Mouse (Mus musculus): ENCODE measurements around the gene Limk1. TPM values are rescaled to one million over a fixed set of nuclear protein-coding genes. Genes with fewer than 3 reads are reported as not detected.

Limk1 gene
- total RNA-seq, 2 experiments from 2014 or later: 11.4 to 30.6 TPM

Other genes with a start within 250 kb of the Limk1 start
- 28.2 and 43.1 TPM in 2 replicates for gene Gtf2ird1, start 231.9 kb downstream of the Limk1 start, total RNA-seq (2014; fragmentation: Nextera tagmentation)
- gene Gtf2ird1, start 231.9 kb downstream of the Limk1 start, total RNA-seq (2017): 9.5 and 14.0 TPM in 2 replicates
- gene Clip2, start 136.2 kb downstream of the Limk1 start, total RNA-seq (2014; fragmentation: Nextera tagmentation): 4.5 and 5.1 TPM in 2 replicates
- gene Clip2, start 136.2 kb downstream of the Limk1 start, total RNA-seq (2017): 2.5 and 7.9 TPM in 2 replicates
- gene Syna, start 128.4 kb downstream of the Limk1 start, total RNA-seq (2014; fragmentation: Nextera tagmentation): not detected in 2 replicates
- not detected in 2 replicates for gene Syna, start 128.4 kb downstream of the Limk1 start, total RNA-seq (2017)
- gene Rfc2, start 107.2 kb downstream of the Limk1 start, total RNA-seq (2014; fragmentation: Nextera tagmentation): 284 and 297 TPM in 2 replicates
- 146 and 201 TPM in 2 replicates for gene Rfc2, start 107.2 kb downstream of the Limk1 start, total RNA-seq (2017)
- gene Lat2, start 73.6 kb downstream of the Limk1 start, total RNA-seq (2014; fragmentation: Nextera tagmentation): 43.8 and 50.9 TPM in 2 replicates
- gene Lat2, start 73.6 kb downstream of the Limk1 start, total RNA-seq (2017): 34.0 TPM in 2 replicates
- 226 and 246 TPM in 2 replicates for gene Eif4h, start 49.1 kb downstream of the Limk1 start, total RNA-seq (2014; fragmentation: Nextera tagmentation)
- 252 and 300 TPM in 2 replicates for gene Eif4h, start 49.1 kb downstream of the Limk1 start, total RNA-seq (2017)
- not detected in 2 replicates for gene Eln, start 58.7 kb upstream of the Limk1 start, total RNA-seq (2014; fragmentation: Nextera tagmentation)
- not detected in 2 replicates for gene Eln, start 58.7 kb upstream of the Limk1 start, total RNA-seq (2017)
- not detected in 2 replicates for gene Tmem270, start 218.1 kb upstream of the Limk1 start, total RNA-seq (2014; fragmentation: Nextera tagmentation)
- not detected in 2 replicates for gene Tmem270, start 218.1 kb upstream of the Limk1 start, total RNA-seq (2017)
- not detected in 2 replicates for gene Cldn13, start 226.9 kb upstream of the Limk1 start, total RNA-seq (2014; fragmentation: Nextera tagmentation)
- gene Cldn13, start 226.9 kb upstream of the Limk1 start, total RNA-seq (2017): 0.13 TPM in 1 of 2 replicates, not detected in the other
- 1.7 and 3.9 TPM in 2 replicates for gene Mettl27, start 243.8 kb upstream of the Limk1 start, total RNA-seq (2014; fragmentation: Nextera tagmentation)
- 1.2 and 2.2 TPM in 2 replicates for gene Mettl27, start 243.8 kb upstream of the Limk1 start, total RNA-seq (2017)